Mouse (Mus musculus) kidney, adult 8-10 months (tissue): Measurements from ENCODE around the gene Tmem121b.

Source experiments
- DNase-seq, 2 experiments: peaks; one replicate each; pipeline ENCODE4 v3.0.0; 2022

Gene Tmem121b

GRCm38 (mm10) chr6:120491862-120492498 is 1.6 kb downstream of the Tmem121b start:
- no peak for DNase-seq

- no peak for DNase-seq
Observed at GRCm38 (mm10) chr6:120491064-120491463, 2.5 kb downstream of the Tmem121b start.

GRCm38 (mm10) chr6:120489461-120489860 is 4.1 kb downstream of the Tmem121b start:
- no peak for DNase-seq

- no peak for DNase-seq
Observed at GRCm38 (mm10) chr6:120488647-120489046, 5.0 kb downstream of the Tmem121b start.

- no peak for DNase-seq
Observed at GRCm38 (mm10) chr6:120486051-120486510, 7.5 kb downstream of the Tmem121b start.

GRCm38 (mm10) chr6:120485038-120485437 is 8.6 kb downstream of the Tmem121b start:
- no peak for DNase-seq

GRCm38 (mm10) chr6:120483211-120483626 is 10.4 kb downstream of the Tmem121b start:
- DNase-seq: peak in 1 of 2 experiments; percentile 69

- DNase-seq: no peak
Observed at GRCm38 (mm10) chr6:120482756-120483155, 10.9 kb downstream of the Tmem121b start.

- DNase-seq: no peak
Observed at GRCm38 (mm10) chr6:120482021-120482420, 11.6 kb downstream of the Tmem121b start.

- DNase-seq: no peak
Observed at GRCm38 (mm10) chr6:120481538-120481937, 12.1 kb downstream of the Tmem121b start.

- no peak for DNase-seq
Observed at GRCm38 (mm10) chr6:120480361-120480760, 13.2 kb downstream of the Tmem121b start.

- DNase-seq: no peak
Observed at GRCm38 (mm10) chr6:120479302-120479701, 14.3 kb downstream of the Tmem121b start.

- peak; percentile 56 to 60 for DNase-seq
Observed at GRCm38 (mm10) chr6:120475288-120475687, 18.3 kb downstream of the Tmem121b start.

- peak; percentile 38 to 46 for DNase-seq
Observed at GRCm38 (mm10) chr6:120473427-120473826, 20.2 kb downstream of the Tmem121b start.

GRCm38 (mm10) chr6:120472455-120473140 is 21.0 kb downstream of the Tmem121b start:
- DNase-seq: no peak

- no peak for DNase-seq
Observed at GRCm38 (mm10) chr6:120471991-120472441, 21.6 kb downstream of the Tmem121b start.

GRCm38 (mm10) chr6:120470666-120471065 is 22.9 kb downstream of the Tmem121b start:
- DNase-seq: no peak

GRCm38 (mm10) chr6:120469770-120470169 is 23.8 kb downstream of the Tmem121b start:
- DNase-seq: no peak

GRCm38 (mm10) chr6:120469268-120469667 is 24.3 kb downstream of the Tmem121b start:
- no peak for DNase-seq

GRCm38 (mm10) chr6:120468259-120468658 is 25.3 kb downstream of the Tmem121b start:
- no peak for DNase-seq

- peak; percentile 62 to 66 for DNase-seq
Observed at GRCm38 (mm10) chr6:120466609-120467329, 26.8 kb downstream of the Tmem121b start.

GRCm38 (mm10) chr6:120465393-120465792 is 28.2 kb downstream of the Tmem121b start:
- no peak for DNase-seq

- DNase-seq: no peak
Observed at GRCm38 (mm10) chr6:120464406-120464939, 29.1 kb downstream of the Tmem121b start.
